Comparison of ENCODE assay signal across 8 mouse cellular contexts in genomic region chr6:121109181-121109981, GRCm38 (mm10). TPM values are rescaled to one million over a fixed set of nuclear protein-coding genes. Genes with fewer than 3 reads are reported as not detected.
DNase-seq lines count a peak whose midpoint lies in the region; ATAC-seq and TF ChIP-seq lines count a peak whose summit lies in the region.

No protein-coding gene starts in this region.

- under 1% methylated on average over 52 of the region's 52 CpGs for WGBS in lung, embryonic 16.5 days

- H3K4me3 ChIP-seq in ES-Bruce4 (ENCODE audit: low read depth, low read length), result peak overlapping the region; percentile 86
- peak overlapping the region; percentile 97 for H3K4me3 ChIP-seq in lung, embryonic 16.5 days (ENCODE audit: low read length)

- peak overlapping the region; percentile 80 for H3K9ac ChIP-seq in ES-Bruce4 (ENCODE audit: low read depth, poor library complexity, severe bottlenecking)
- peak overlapping the region; percentile 93 for H3K9ac ChIP-seq in lung, embryonic 16.5 days (ENCODE audit: low read length)

- TF ChIP-seq POLR2A in ES-Bruce4 (IDR thresholded peaks at IDR 0.05; ENCODE audit: insufficient read depth, low read length), result no peak

- no peak for TF ChIP-seq EP300 in ES-Bruce4 (IDR thresholded peaks at IDR 0.05; ENCODE audit: insufficient read depth, low read depth, low read length)

- no peaks in the 10 kb centered on the region for H3K36me3 ChIP-seq in ES-Bruce4 (ENCODE audit: control insufficient read depth, insufficient read depth, low read length, poor library complexity, severe bottlenecking)
- peaks cover 4% of the 10 kb centered on the region; the same call in 1 of the 2 replicates for H3K36me3 ChIP-seq in lung, embryonic 16.5 days (ENCODE audit: control insufficient read depth, insufficient read depth, low read length)

- no peaks in the 10 kb centered on the region for H3K4me1 ChIP-seq in ES-Bruce4 (ENCODE audit: control insufficient read depth, insufficient read depth, low read length)
- peaks cover 39% of the 10 kb centered on the region for H3K4me1 ChIP-seq in lung, embryonic 16.5 days (replicated peaks; ENCODE audit: control insufficient read depth, insufficient read depth, low read length)

- H3K27ac ChIP-seq in ES-Bruce4 (ENCODE audit: insufficient read depth, low read length), result no peak overlapping the region
- H3K27ac ChIP-seq in lung, embryonic 16.5 days (ENCODE audit: low read length), result peak overlapping the region; percentile 82

- peak; percentile 29 for ATAC-seq in lung, embryonic 16.5 days (ENCODE audit: low read depth)

- TF ChIP-seq CTCF in ES-Bruce4 (IDR thresholded peaks at IDR 0.05; ENCODE audit: low read depth, low read length), result no peak

- H3K4me2 ChIP-seq in lung, embryonic 16.5 days (ENCODE audit: low read depth, low read length), result peak overlapping the region; percentile 92

- H3K27me3 ChIP-seq in ES-Bruce4 (ENCODE audit: control insufficient read depth, insufficient read depth, low read length, poor library complexity, severe bottlenecking), result no peaks in the 10 kb centered on the region
- H3K27me3 ChIP-seq in lung, embryonic 16.5 days (ENCODE audit: control insufficient read depth, insufficient read depth, low read depth, low read length), result no peaks in the 10 kb centered on the region

- DNase-seq in adrenal gland, adult 2 months, result peak; percentile 57
- DNase-seq in adrenal gland, adult 8-10 months, result no peak
- DNase-seq in cerebellum, adult 9-10 months, result peak; percentile 75
- DNase-seq in forelimb bud, embryonic 11.5 days (ENCODE audit: low read depth, low spot score), result peak; percentile 20
- peak; percentile 27 for DNase-seq in kidney, adult 9 months
- DNase-seq in spleen, adult 12 weeks (ENCODE audit: low spot score), result peak; percentile 44

- H3K9me3 ChIP-seq in ES-Bruce4 (replicated peaks; ENCODE audit: control insufficient read depth, insufficient read depth, low read length, poor library complexity, severe bottlenecking), result no peaks in the 10 kb centered on the region
- no peaks in the 10 kb centered on the region for H3K9me3 ChIP-seq in lung, embryonic 16.5 days (ENCODE audit: control insufficient read depth, low read length)

RNA-seq across cellular contexts. Expression of gene Mical3, which starts 21.4 kb away (rescaled TPM):
- 10 to 100 TPM; 34.0 to 44.3 TPM for total RNA-seq in adrenal gland, adult 2 months (2021)
- polyA plus RNA-seq in adrenal gland, adult 2 months (2012; rRNA removed), result 17.5 and 19.9 TPM in 2 replicates
- total RNA-seq in adrenal gland, adult 8-10 months (2022), result 10 to 100 TPM; 41.6 to 78.2 (median 55.4) TPM
- polyA plus RNA-seq in ES-Bruce4 (2011; ENCODE audit: insufficient read depth, insufficient read length, low read depth, missing spikeins), result 43.5 and 49.0 TPM in 2 replicates
- 15.9 and 18.0 TPM in 2 replicates for polyA plus RNA-seq in lung, embryonic 16.5 days (2015; fragmentation: Nextera tagmentation; extraction: Ambion mirVana)
